Mouse (Mus musculus): Measurements from ENCODE around the gene Olfr1340. TPM values are rescaled to one million over a fixed set of nuclear protein-coding genes. Genes with fewer than 3 reads are reported as not detected.

Olfr1340 gene
- polyA plus RNA-seq (2014; fragmentation: Nextera tagmentation; extraction: Ambion mirVana), result not detected in 2 replicates

DNA sequence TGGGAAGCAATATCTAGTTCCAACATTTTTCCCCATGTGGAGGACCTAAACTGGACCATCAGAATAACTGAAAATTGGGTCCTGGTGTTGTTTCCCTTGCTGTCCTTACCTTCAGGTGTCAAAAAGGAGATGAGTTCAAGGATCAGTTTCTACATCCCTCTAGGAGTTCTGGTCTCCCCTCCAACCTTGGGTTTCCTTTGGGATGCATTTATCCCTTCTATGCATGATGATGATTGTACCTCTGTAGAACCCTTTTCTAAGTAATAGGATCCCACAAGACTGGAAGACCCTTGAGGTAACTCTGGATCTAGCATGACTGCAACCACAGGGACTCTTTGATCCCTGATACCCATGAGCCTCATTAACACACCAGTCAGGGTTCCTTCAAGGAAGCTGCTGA lies at the start of gene Olfr1340:
Gene Olfr1340 (plus strand): TSS at position 301 of the 400 bp plus-strand sequence.
- Histone ChIP-seq H3K9ac (ENCODE audit: low read length) (no peak within 1 kb of the TSS), H3K27ac (ENCODE audit: low read depth, low read length) (no peak within 1 kb of the TSS), H3K27me3 (ENCODE audit: control insufficient read depth, insufficient read depth, low read length) (no peaks in the 10 kb centered on the region), H3K9me3 (ENCODE audit: control insufficient read depth, low read length) (no peaks in the 10 kb centered on the region), H3K36me3 (ENCODE audit: control insufficient read depth, insufficient read depth, low read length) (no peaks in the 10 kb centered on the region), H3K4me1 (ENCODE audit: control insufficient read depth, insufficient read depth, low read length) (no peaks in the 10 kb centered on the region), H3K4me3 (ENCODE audit: low read depth, low read length) (no peak within 1 kb of the TSS), H3K4me2 (no peak within 1 kb of the TSS)
- DNase-seq (ENCODE audit: low spot score, missing footprints) (no peak), ATAC-seq (ENCODE audit: low FRiP score) (no peak)

DNA sequence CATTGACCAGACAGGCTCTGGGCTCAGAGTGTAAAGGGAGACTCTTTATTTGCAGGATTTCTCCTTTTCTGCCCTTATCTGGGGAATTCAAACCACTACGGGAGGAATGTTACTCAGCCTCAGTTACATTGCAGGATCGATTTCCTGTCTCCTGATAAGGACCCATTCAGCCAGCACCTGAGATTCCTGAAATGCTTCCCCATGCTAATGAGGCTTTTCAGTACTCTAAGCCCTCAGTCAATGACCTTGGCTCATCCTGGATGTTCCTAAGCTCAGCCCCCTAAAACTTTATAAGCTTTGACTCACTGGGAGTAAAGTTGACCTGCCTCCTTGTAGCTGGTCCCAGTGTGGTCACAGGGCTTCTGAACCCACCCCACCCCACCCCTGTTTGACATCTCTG lies 32.9 kb upstream of the Olfr1340 start:
- Histone ChIP-seq H3K4me1 (ENCODE audit: control insufficient read depth, insufficient read depth, low read length) (no peaks in the 10 kb centered on the region), H3K9me3 (ENCODE audit: control insufficient read depth, low read length) (no peaks in the 10 kb centered on the region), H3K4me2 (no peak overlapping the region), H3K27me3 (ENCODE audit: control insufficient read depth, insufficient read depth, low read length) (no peaks in the 10 kb centered on the region), H3K36me3 (ENCODE audit: control insufficient read depth, insufficient read depth, low read length) (no peaks in the 10 kb centered on the region), H3K27ac (ENCODE audit: low read depth, low read length) (no peak overlapping the region), H3K9ac (ENCODE audit: low read length) (no peak overlapping the region), H3K4me3 (ENCODE audit: low read depth, low read length) (no peak overlapping the region)
- no peak for DNase-seq (ENCODE audit: low spot score, missing footprints)
- ATAC-seq (ENCODE audit: low FRiP score), result no peak
- 74% methylated on average over 2 of the region's 2 CpGs for WGBS

GRCm38 (mm10) chr4:118692412-118692973 lies 27.4 kb upstream of the Olfr1340 start, which contains the start of gene Olfr1342:
Gene Olfr1342, minus strand, starts transcription at chr4:118692756.
- DNase-seq (ENCODE audit: low spot score, missing footprints), result no peak
- no peak for ATAC-seq (ENCODE audit: low FRiP score)

DNA sequence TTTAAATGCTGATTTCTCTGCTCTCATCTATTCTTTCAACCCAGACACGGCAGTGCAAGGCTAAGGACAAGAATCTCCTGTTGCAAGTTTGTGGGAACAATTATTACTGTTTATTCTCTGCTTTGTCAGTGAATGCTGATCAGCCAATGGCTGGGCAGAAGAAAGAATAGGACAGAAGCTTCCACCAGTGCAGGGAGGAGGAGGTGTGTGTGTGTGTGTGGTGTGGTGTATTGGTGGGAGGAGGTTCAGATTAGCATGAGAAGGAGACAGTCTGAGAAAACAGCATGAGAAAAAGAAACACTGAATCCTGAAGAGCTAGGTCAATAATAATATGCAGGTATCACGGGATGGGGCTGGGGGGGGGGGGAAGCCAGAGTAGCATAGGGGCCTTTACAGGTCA lies 26.1 kb upstream of the Olfr1340 start:
- no peaks in the 10 kb centered on the region for H3K4me1 ChIP-seq (ENCODE audit: control insufficient read depth, insufficient read depth, low read length)
- no peaks in the 10 kb centered on the region for H3K9me3 ChIP-seq (ENCODE audit: control insufficient read depth, low read length)
- H3K27ac ChIP-seq (ENCODE audit: low read depth, low read length), result no peak overlapping the region
- no peaks in the 10 kb centered on the region for H3K36me3 ChIP-seq (ENCODE audit: control insufficient read depth, insufficient read depth, low read length)
- WGBS, result 59% methylated on average over 2 of the region's 2 CpGs
- H3K4me3 ChIP-seq (ENCODE audit: low read depth, low read length), result no peak overlapping the region
- H3K27me3 ChIP-seq (ENCODE audit: control insufficient read depth, insufficient read depth, low read length), result no peaks in the 10 kb centered on the region
- H3K9ac ChIP-seq (ENCODE audit: low read length), result no peak overlapping the region
- DNase-seq (ENCODE audit: low spot score, missing footprints) (no peak), ATAC-seq (ENCODE audit: low FRiP score) (no peak)
- H3K4me2 ChIP-seq, result no peak overlapping the region

More at GRCm38 (mm10) chr4:118692412-118692973, 27.4 kb upstream of the Olfr1340 start, which contains the start of gene Olfr1342:
- no peak within 1 kb of the TSS for H3K4me3 ChIP-seq (ENCODE audit: low read depth, low read length)
- WGBS, result 54% methylated on average over 12 of the region's 12 CpGs
- H3K36me3 ChIP-seq (ENCODE audit: control insufficient read depth, insufficient read depth, low read length), result no peaks in the 10 kb centered on the region
- no peaks in the 10 kb centered on the region for H3K9me3 ChIP-seq (ENCODE audit: control insufficient read depth, low read length)
- H3K27ac ChIP-seq (ENCODE audit: low read depth, low read length), result no peak within 1 kb of the TSS
- no peaks in the 10 kb centered on the region for H3K4me1 ChIP-seq (ENCODE audit: control insufficient read depth, insufficient read depth, low read length)
- H3K9ac ChIP-seq (ENCODE audit: low read length), result no peak within 1 kb of the TSS
- H3K4me2 ChIP-seq, result no peak within 1 kb of the TSS
- H3K27me3 ChIP-seq (ENCODE audit: control insufficient read depth, insufficient read depth, low read length), result no peaks in the 10 kb centered on the region

GRCm38 (mm10) chr4:118703223-118703622 lies 16.7 kb upstream of the Olfr1340 start, which contains the start of gene Olfr1341:
Gene Olfr1341, plus strand, starts transcription at chr4:118703523.
- no peaks in the 10 kb centered on the region for H3K4me1 ChIP-seq (ENCODE audit: control insufficient read depth, insufficient read depth, low read length)
- ATAC-seq (ENCODE audit: low FRiP score), result no peak
- H3K27ac ChIP-seq (ENCODE audit: low read depth, low read length), result no peak within 1 kb of the TSS

DNA sequence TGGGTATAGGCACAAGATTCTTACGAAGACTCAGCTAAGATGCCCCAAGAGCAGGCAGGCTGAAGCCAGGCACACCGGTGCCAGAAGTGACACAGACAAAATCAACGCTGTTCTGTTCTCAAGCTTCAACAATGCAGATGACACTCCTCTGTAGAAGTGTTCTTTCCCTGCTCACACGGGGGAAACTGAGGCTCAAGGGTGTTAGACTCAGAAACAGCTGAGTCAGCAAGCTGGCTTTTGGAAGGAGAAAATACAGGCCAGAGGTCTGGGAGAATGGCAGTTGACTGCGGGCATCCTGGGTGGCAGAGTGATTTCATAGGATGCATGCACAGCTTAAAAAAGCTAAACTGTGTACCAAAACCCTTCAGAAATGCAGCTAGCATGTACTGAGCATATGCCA lies 11.9 kb upstream of the Olfr1340 start:
- H3K4me2 ChIP-seq, result no peak overlapping the region
- H3K4me3 ChIP-seq (ENCODE audit: low read depth, low read length), result no peak overlapping the region
- 84% methylated on average over 5 of the region's 5 CpGs for WGBS
- ATAC-seq (ENCODE audit: low FRiP score), result no peak
- H3K4me1 ChIP-seq (ENCODE audit: control insufficient read depth, insufficient read depth, low read length), result no peaks in the 10 kb centered on the region
- no peak overlapping the region for H3K9ac ChIP-seq (ENCODE audit: low read length)
- H3K27me3 ChIP-seq (ENCODE audit: control insufficient read depth, insufficient read depth, low read length), result no peaks in the 10 kb centered on the region
- no peak overlapping the region for H3K27ac ChIP-seq (ENCODE audit: low read depth, low read length)
- no peaks in the 10 kb centered on the region for H3K36me3 ChIP-seq (ENCODE audit: control insufficient read depth, insufficient read depth, low read length)
- no peak for DNase-seq (ENCODE audit: low spot score, missing footprints)
- no peaks in the 10 kb centered on the region for H3K9me3 ChIP-seq (ENCODE audit: control insufficient read depth, low read length)

More at GRCm38 (mm10) chr4:118703223-118703622, 16.7 kb upstream of the Olfr1340 start, which contains the start of gene Olfr1341:
- Histone ChIP-seq H3K27me3 (ENCODE audit: control insufficient read depth, insufficient read depth, low read length) (no peaks in the 10 kb centered on the region), H3K4me3 (ENCODE audit: low read depth, low read length) (no peak within 1 kb of the TSS), H3K9me3 (ENCODE audit: control insufficient read depth, low read length) (no peaks in the 10 kb centered on the region), H3K9ac (ENCODE audit: low read length) (no peak within 1 kb of the TSS), H3K36me3 (ENCODE audit: control insufficient read depth, insufficient read depth, low read length) (no peaks in the 10 kb centered on the region), H3K4me2 (no peak within 1 kb of the TSS)
- WGBS, result 83% methylated on average over 3 of the region's 3 CpGs
- no peak for DNase-seq (ENCODE audit: low spot score, missing footprints)

- H3K4me1 ChIP-seq (ENCODE audit: control insufficient read depth, insufficient read depth, low read length), result no peaks in the 10 kb centered on the region
- H3K4me3 ChIP-seq (ENCODE audit: low read depth, low read length), result no peak overlapping the region
- H3K27ac ChIP-seq (ENCODE audit: low read depth, low read length), result no peak overlapping the region
- no peak overlapping the region for H3K4me2 ChIP-seq
- DNase-seq (ENCODE audit: low spot score, missing footprints), result no peak
- 22% methylated on average over 1 of the region's 1 CpGs for WGBS
- ATAC-seq (ENCODE audit: low FRiP score), result no peak
- no peak overlapping the region for H3K9ac ChIP-seq (ENCODE audit: low read length)
- H3K36me3 ChIP-seq (ENCODE audit: control insufficient read depth, insufficient read depth, low read length), result no peaks in the 10 kb centered on the region
- no peaks in the 10 kb centered on the region for H3K9me3 ChIP-seq (ENCODE audit: control insufficient read depth, low read length)
- H3K27me3 ChIP-seq (ENCODE audit: control insufficient read depth, insufficient read depth, low read length), result no peaks in the 10 kb centered on the region
Observed at GRCm38 (mm10) chr4:118711656-118712055, 8.3 kb upstream of the Olfr1340 start.

GRCm38 (mm10) chr4:118721742-118722483 lies 2.0 kb downstream of the Olfr1340 start:
- H3K4me2 ChIP-seq, result no peak overlapping the region
- DNase-seq (ENCODE audit: low spot score, missing footprints) (no peak), ATAC-seq (ENCODE audit: low FRiP score) (no peak)
- no peaks in the 10 kb centered on the region for H3K27me3 ChIP-seq (ENCODE audit: control insufficient read depth, insufficient read depth, low read length)
- 54% methylated on average over 10 of the region's 10 CpGs for WGBS
- H3K4me3 ChIP-seq (ENCODE audit: low read depth, low read length), result no peak overlapping the region
- H3K4me1 ChIP-seq (ENCODE audit: control insufficient read depth, insufficient read depth, low read length), result no peaks in the 10 kb centered on the region
- H3K9me3 ChIP-seq (ENCODE audit: control insufficient read depth, low read length), result no peaks in the 10 kb centered on the region
- H3K27ac ChIP-seq (ENCODE audit: low read depth, low read length), result no peak overlapping the region
- no peak overlapping the region for H3K9ac ChIP-seq (ENCODE audit: low read length)
- no peaks in the 10 kb centered on the region for H3K36me3 ChIP-seq (ENCODE audit: control insufficient read depth, insufficient read depth, low read length)

DNA sequence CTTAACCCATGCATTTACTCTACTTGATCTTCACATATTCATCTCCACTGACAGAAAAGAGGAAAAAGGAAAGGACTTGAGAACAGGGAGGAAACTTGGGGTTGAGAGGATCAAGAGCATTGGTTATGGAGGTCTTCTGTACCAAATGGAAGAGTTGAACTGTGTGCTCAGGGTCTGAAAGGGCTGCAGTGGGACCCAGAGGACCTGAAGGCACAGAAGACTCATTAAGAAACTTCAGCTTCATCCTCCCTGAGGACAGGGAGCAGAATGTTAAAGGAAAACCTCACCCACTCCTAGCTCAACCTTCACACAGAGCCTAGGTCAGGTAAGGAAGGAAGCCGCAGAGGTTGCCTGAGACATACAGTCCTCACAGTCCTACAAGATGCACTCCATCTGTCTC lies 11.9 kb downstream of the Olfr1340 start, which contains the start of gene Olfr1339:
Gene Olfr1339 (plus strand): TSS at position 301 of the 400 bp plus-strand sequence.
- H3K27ac ChIP-seq (ENCODE audit: low read depth, low read length), result no peak within 1 kb of the TSS
- H3K4me1 ChIP-seq (ENCODE audit: control insufficient read depth, insufficient read depth, low read length), result no peaks in the 10 kb centered on the region
- DNase-seq (ENCODE audit: low spot score, missing footprints) (no peak), ATAC-seq (ENCODE audit: low FRiP score) (no peak)
- H3K9ac ChIP-seq (ENCODE audit: low read length), result no peak within 1 kb of the TSS
- H3K27me3 ChIP-seq (ENCODE audit: control insufficient read depth, insufficient read depth, low read length), result no peaks in the 10 kb centered on the region
- no peaks in the 10 kb centered on the region for H3K36me3 ChIP-seq (ENCODE audit: control insufficient read depth, insufficient read depth, low read length)
- 93% methylated on average over 1 of the region's 1 CpGs for WGBS
- H3K4me3 ChIP-seq (ENCODE audit: low read depth, low read length), result no peak within 1 kb of the TSS
- no peak within 1 kb of the TSS for H3K4me2 ChIP-seq
- no peaks in the 10 kb centered on the region for H3K9me3 ChIP-seq (ENCODE audit: control insufficient read depth, low read length)
